Mouse (Mus musculus) ES-Bruce4 (cell line): Measurements from ENCODE around the gene Necab2.

Source experiments
- CTCF ChIP-seq: IDR thresholded peaks from one replicate; pipeline ENCODE4 v1.8.1; 2011; ENCODE audit warnings: low read depth, low read length
- EP300 ChIP-seq: IDR thresholded peaks from 2 replicates; pipeline ENCODE4 v1.6.1; 2011; ENCODE audit warnings: low read depth, low read length; ENCODE audit not compliant: insufficient read depth
- POLR2A ChIP-seq: IDR thresholded peaks from one replicate; pipeline ENCODE4 v1.8.1; 2011; ENCODE audit warnings: low read length; ENCODE audit not compliant: insufficient read depth

- TF ChIP-seq CTCF (no peak), POLR2A (no peak), EP300 (no peak)
Observed at GRCm38 (mm10) chr8:119513405-119513804, 66.9 kb downstream of the Necab2 start.
